Mouse (Mus musculus): ENCODE results near the gene Paqr9.

DNA sequence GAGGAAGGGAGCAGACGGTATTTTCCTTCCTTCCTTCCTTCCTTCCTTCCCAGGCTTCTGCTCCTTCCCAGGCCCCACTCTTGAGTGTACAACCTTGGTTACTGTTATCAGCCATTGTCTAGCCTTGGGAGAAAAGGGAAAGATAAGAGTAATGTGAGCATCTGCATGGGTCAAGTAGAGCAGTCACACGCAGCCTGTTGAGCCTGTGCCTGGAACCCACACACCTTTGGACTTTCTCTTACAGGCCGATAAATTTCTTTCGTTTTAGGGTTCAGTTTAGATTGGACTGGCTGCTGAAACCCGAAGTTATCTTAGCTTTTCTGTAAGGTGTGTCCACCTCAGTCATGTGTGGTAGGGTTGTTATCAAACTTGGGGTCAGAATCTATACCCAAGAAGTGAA, 10.5 kb downstream of the Paqr9 start:
- TF ChIP-seq CTCF (IDR thresholded peaks at IDR 0.05; ENCODE audit: control insufficient read depth, insufficient read depth, insufficient replicate concordance, low read depth, low read length): no peak
- TF ChIP-seq POLR2A (IDR thresholded peaks at IDR 0.05; ENCODE audit: control insufficient read depth, low read depth, low read length): no peak

Data from testis, adult 2 months (tissue).